Mouse (Mus musculus): ENCODE results near the gene B3gntl1.

B3gntl1 gene

DNA sequence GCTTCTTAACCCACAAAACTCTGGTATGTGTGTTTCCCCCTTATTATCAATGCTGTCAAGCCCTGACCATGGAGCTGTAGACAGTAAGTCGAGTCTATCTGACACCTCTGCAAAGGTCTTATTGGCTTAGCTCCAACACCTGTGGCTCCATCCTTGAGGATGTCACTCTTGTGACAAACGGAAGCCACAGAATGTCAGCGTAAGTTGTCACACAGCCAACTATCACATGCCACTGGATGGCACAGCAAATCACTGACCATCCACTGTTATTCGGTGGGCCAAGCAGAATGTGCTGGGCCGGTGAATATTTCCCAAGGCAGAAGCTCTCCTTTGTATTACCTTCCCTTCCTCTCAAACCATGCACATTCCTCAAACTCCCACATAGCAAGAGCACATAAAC lies 24.8 kb downstream of the B3gntl1 start:
- DNase-seq (ENCODE audit: low spot score in 2 of 2), result no peak

- no peak for DNase-seq (ENCODE audit: low spot score in 2 of 2)
Measured at GRCm38 (mm10) chr11:121647321-121647720, 25.6 kb downstream of the B3gntl1 start.

DNA sequence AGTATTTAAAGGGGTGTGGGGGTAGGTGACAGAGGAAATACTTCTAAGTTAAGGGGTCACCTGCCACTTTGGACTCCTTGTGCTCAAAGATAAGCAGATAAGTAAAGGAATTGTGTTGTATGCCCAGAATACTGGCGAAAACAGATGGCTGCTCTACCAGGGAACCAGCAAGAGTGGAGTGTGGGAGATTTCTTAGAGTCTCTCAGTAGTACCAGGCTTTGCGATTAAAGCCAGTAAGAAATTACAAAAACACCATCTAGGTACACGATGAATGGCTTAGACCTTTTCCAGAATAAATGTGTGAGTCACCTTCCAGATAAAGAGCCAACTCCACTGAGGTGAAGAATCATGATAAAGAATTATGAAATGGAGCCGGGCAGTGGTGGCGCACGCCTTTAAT lies 27.6 kb downstream of the B3gntl1 start:
- no peak for DNase-seq (ENCODE audit: low spot score in 2 of 2)

- DNase-seq (ENCODE audit: low spot score in 2 of 2), result no peak
Measured at GRCm38 (mm10) chr11:121641501-121642145, 31.3 kb downstream of the B3gntl1 start.

- no peak for DNase-seq (ENCODE audit: low spot score in 2 of 2)
Measured at GRCm38 (mm10) chr11:121636646-121637045, 36.3 kb downstream of the B3gntl1 start.

- no peak for DNase-seq (ENCODE audit: low spot score in 2 of 2)
Measured at GRCm38 (mm10) chr11:121631410-121631809, 41.5 kb downstream of the B3gntl1 start.

GRCm38 (mm10) chr11:121630406-121630805 lies 42.5 kb downstream of the B3gntl1 start:
- no peak for DNase-seq (ENCODE audit: low spot score in 2 of 2)

GRCm38 (mm10) chr11:121629529-121629928 lies 43.4 kb downstream of the B3gntl1 start:
- DNase-seq (ENCODE audit: low spot score in 2 of 2), result no peak

DNA sequence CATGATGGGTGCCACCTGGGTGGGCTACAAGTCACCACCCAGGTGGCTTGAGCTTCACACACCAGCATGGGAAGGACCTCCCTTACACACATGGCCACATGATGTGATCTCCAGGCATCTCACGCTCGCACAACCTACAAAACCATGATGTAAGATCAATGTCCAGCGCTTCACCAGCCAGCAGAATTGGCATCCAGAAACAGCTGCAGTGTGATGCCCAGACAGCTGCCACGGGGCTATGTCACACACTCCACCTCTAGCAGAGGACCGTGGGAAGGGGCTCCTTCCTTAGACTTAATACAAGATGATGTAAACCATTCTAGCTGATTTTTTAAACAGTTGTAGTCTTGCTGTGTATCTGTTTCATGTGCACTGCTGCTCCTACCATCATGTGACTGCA lies 45.4 kb downstream of the B3gntl1 start:
- no peak for DNase-seq (ENCODE audit: low spot score in 2 of 2)

DNA sequence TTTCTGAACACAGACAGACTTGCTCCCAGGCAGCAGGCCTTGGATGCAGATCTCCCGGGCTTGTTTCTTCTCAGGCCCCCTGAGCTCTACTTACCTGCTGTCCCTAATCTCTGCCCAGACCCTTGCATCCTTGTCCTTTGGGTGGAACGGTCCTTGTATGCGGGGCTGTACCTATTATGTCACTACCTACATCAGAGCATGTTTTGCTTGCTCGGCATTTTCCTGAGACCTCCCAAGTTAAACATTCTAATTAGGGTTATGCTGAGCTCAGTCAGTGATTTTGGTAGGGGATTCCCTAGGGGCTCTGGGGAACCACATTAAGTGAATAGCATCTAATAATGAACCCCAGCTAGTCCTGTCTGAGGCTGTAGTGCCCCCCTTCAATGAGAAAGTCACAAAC lies 47.9 kb downstream of the B3gntl1 start:
- no peak for DNase-seq (ENCODE audit: low spot score in 2 of 2)

DNA sequence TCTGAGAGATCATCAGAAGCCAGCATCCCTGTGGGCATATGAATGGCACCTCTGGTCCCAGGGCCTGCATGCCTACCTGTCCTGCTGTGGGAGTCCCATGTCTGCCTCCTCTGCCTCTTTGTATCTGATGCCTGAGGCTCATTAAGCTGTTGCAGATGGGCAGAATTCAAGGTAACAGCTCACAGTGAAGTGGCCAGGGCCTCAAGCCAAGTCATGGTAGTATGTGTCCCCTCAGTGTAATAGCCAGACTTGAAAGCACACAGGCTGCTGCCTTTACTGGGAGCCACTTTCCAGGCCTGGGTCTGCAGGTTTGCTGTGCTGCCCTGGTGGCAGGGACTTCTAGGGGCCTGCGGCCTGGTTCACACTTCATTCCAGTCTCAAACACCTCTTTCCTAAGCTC lies 55.6 kb downstream of the B3gntl1 start:
- no peak for DNase-seq (ENCODE audit: low spot score in 2 of 2)

DNA sequence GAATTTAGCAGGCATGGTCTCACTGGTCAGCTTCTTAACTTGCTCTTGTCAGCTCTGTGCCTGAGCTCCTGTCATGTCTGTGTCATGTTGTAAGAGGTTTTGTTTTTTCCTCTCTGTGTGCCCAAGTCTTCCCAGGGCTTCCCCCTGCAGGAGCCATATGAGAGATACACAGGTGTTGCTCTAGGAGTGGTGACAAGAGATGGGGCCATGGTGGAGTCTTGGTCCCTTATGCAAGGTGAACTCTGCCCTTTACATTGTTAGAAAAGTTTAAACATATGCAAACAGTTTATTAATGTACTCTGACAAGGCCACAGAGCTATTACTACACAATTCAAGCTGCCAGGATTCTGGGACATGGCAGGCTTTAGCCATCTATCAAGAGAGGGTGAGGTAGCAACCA lies 56.5 kb downstream of the B3gntl1 start:
- DNase-seq (ENCODE audit: low spot score in 2 of 2), result no peak

DNA sequence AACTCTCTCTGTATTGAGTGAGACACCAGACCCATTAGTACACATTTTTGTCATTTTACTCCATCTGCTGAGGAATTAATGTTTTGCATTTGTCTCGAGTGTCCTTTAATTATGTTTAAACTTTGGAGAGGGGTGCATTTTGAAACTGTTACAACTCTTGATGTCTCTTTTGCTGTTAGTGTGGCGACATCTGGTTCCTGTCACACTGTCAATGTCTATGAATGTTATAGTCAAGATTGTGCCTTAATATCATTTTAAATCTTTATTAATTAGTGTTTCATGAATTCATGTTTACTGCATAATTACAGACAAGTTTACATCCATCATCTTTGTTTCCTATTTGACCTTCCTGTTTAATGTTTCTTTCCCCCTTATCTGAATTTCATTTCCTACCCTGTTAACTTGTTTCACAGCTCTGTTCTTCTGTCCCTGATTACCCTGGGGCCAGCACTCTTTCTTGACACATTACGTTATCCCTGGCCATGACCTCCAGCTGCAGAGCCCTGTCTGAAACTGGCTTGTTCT lies 56.9 kb downstream of the B3gntl1 start:
- DNase-seq (ENCODE audit: low spot score in 2 of 2), result no peak

GRCm38 (mm10) chr11:121610976-121611375 lies 62.0 kb downstream of the B3gntl1 start:
- no peak for DNase-seq (ENCODE audit: low spot score in 2 of 2)

GRCm38 (mm10) chr11:121605604-121606003 lies 67.3 kb downstream of the B3gntl1 start:
- no peak for DNase-seq (ENCODE audit: low spot score in 2 of 2)

- DNase-seq (ENCODE audit: low spot score in 2 of 2), result no peak
Measured at GRCm38 (mm10) chr11:121601422-121601821, 71.5 kb downstream of the B3gntl1 start.

DNA sequence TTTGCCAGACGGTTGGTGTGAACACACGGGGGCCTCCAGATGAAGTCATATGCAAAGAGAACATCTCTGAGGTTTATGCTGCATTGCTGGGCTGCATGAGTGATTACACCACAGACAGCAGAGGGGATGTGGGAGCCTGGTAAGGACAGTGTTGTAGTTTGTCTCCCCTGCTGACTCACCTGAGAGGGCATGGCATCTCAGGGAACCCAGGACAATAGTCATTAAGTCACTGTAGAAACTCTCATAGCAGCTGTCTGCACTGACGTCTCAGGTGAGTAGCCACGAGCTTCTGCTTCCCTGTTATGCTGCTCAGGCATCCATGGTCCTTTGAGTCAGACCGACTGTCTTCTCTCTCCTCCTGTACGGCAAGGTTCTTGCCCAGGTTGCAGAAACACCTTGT lies 75.7 kb downstream of the B3gntl1 start:
- no peak for DNase-seq (ENCODE audit: low spot score in 2 of 2)

DNA sequence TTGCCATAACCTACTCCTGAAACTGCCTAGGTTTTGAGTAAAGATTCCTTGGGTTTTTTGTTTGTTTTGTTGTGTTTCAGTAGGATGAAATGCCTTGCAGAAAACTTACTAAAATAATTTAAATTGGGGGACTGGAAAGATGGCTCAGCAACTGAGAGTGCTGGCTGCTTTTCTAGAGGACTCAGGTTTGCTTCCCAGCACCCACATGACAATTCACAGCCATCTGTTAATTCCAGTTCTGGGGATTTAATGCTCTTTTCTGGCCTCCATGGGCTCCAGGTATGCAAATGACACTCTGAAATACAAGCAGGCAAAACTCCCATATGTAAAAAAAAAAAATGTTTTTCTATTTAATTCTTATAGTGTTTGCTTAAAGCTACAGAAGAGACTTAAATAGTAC lies 91.1 kb downstream of the B3gntl1 start:
- no peak for DNase-seq (ENCODE audit: low spot score in 2 of 2)
